In the genomic region with DNA sequence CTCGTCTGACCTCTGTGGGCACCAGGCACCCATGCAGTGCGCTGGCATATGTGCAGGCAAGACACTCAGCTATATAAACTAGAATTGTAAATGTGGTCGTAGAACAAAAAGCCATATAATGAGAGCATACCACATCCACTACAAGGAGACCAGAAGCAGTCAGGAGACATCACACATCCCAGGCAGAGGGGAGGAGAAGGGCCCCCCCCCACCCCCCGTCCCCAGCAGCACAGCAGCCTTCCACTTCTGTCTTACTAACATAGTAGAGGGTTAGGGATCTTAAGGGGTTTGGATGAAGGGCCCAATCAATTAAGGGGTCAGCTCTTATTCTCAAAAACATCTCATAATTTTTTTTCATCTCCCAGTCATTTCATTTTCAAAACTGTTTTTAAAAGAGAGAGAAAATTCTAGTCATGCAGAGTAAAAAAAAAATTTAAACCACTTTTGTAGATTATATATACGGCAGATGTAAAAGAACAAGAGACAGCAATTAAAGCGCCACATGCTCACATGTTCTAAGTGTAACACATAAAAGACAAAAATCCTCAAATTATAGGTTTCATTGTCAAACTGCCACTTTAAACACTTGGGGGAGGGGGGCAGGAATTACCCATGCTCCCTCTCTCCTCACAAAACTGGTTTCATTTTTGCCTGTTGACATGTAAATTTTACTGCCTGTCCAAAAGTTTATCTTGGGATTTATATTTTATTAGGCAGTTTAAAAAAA, we compare ENCODE assay signal across 18 mouse cellular contexts.
DNase-seq lines count a peak whose midpoint lies in the region; ATAC-seq and TF ChIP-seq lines count a peak whose summit lies in the region.
"Had no signal": no experiment of that assay in that cellular context is flagged by ENCODE, and none has a peak within 500 bp of the region (broad histone marks: within the 10 kb centered on the region; RNA-seq: fewer than 3 reads in every experiment).

No protein-coding gene starts in this region.

- H3K27me3 ChIP-seq in forebrain, embryonic 10.5 days (ENCODE audit: poor library complexity, severe bottlenecking) = no peaks in the 10 kb centered on the region
- no peaks in the 10 kb centered on the region for H3K27me3 ChIP-seq in forebrain, embryonic 11.5 days (ENCODE audit: control insufficient read depth, insufficient read depth, low read length)
- H3K27me3 ChIP-seq in lung, embryonic 15.5 days = no peaks in the 10 kb centered on the region
- H3K27me3 ChIP-seq in lung, postnatal 0 days (replicated peaks; ENCODE audit: insufficient read depth, low read length) = no peaks in the 10 kb centered on the region
- no peaks in the 10 kb centered on the region for H3K27me3 ChIP-seq in forebrain, embryonic 16.5 days (replicated peaks; ENCODE audit: control insufficient read depth, insufficient read depth, low read length)
- H3K27me3 ChIP-seq in myocyte (ENCODE audit: control insufficient read depth, insufficient read depth, insufficient read length) = peaks cover 33% of the 10 kb centered on the region

- WGBS in forebrain, embryonic 10.5 days = 81% methylated on average over 6 of the region's 6 CpGs
- WGBS in forebrain, embryonic 11.5 days = 82% methylated on average over 6 of the region's 6 CpGs
- WGBS in lung, embryonic 15.5 days = 74% methylated on average over 6 of the region's 6 CpGs
- 83% methylated on average over 6 of the region's 6 CpGs for WGBS in lung, postnatal 0 days
- WGBS in forebrain, embryonic 16.5 days = 57% methylated on average over 6 of the region's 6 CpGs

- no peak for TF ChIP-seq EP300 in lung, postnatal 0 days (IDR thresholded peaks at IDR 0.05)

- intact Hi-C loops in heart, postnatal 14 days (cut with DNase I) = no loop called here

- H3K36me3 ChIP-seq in forebrain, embryonic 10.5 days (replicated peaks) = no peaks in the 10 kb centered on the region
- no peaks in the 10 kb centered on the region for H3K36me3 ChIP-seq in forebrain, embryonic 11.5 days (ENCODE audit: control insufficient read depth, insufficient read depth, low read length)
- no peaks in the 10 kb centered on the region for H3K36me3 ChIP-seq in lung, embryonic 15.5 days
- no peaks in the 10 kb centered on the region for H3K36me3 ChIP-seq in lung, postnatal 0 days (ENCODE audit: insufficient read depth, low read length)
- H3K36me3 ChIP-seq in forebrain, embryonic 16.5 days (ENCODE audit: control insufficient read depth, insufficient read depth) = no peaks in the 10 kb centered on the region
- no peaks in the 10 kb centered on the region for H3K36me3 ChIP-seq in myocyte (ENCODE audit: control insufficient read depth, insufficient read depth)
- H3K36me3 ChIP-seq: midbrain, embryonic 12.5 days had no signal

- H3K27ac ChIP-seq in forebrain, embryonic 10.5 days = 0 out of 2 replicates have a peak overlapping the region, but pooled peaks have one; percentile 3
- no peak overlapping the region for H3K27ac ChIP-seq in forebrain, embryonic 11.5 days (ENCODE audit: low read depth, low read length)
- H3K27ac ChIP-seq in lung, embryonic 15.5 days = peak overlapping the region; percentile 19; the same call in 1 of the 2 replicates
- no peak overlapping the region for H3K27ac ChIP-seq in lung, postnatal 0 days (ENCODE audit: low read length)
- peak overlapping the region; percentile 88 for H3K27ac ChIP-seq in forebrain, embryonic 16.5 days (ENCODE audit: low read length)
- H3K27ac ChIP-seq: hindbrain, embryonic 14.5 days; left cerebral cortex, adult 2 months; macrophage; midbrain, embryonic 12.5 days had no signal

- TF ChIP-seq CTCF in lung, postnatal 0 days (IDR thresholded peaks at IDR 0.05) = no peak

- no peaks in the 10 kb centered on the region for H3K79me2 ChIP-seq in myocyte (ENCODE audit: control insufficient read depth, insufficient read depth)

- no peak for DNase-seq in forebrain, embryonic 10.5 days (ENCODE audit: extremely low spot score, low spot score)
- DNase-seq in forebrain, embryonic 11.5 days (ENCODE audit: low spot score) = no peak
- no peak for DNase-seq in lung, postnatal 0 days (ENCODE audit: low spot score)
- DNase-seq in thymus, postnatal 36 days = no peak
- DNase-seq in heart, postnatal 14 days = no peak
- DNase-seq: cerebellum, postnatal 10 days; embryo, embryonic 11 days; heart, adult 18-20 months; lung, adult 2 months; retina, postnatal 1 day; thymus, adult 18-20 months had no signal

- H3K9me3 ChIP-seq in forebrain, embryonic 10.5 days = no peaks in the 10 kb centered on the region
- no peaks in the 10 kb centered on the region for H3K9me3 ChIP-seq in forebrain, embryonic 11.5 days (ENCODE audit: control insufficient read depth, low read length)
- H3K9me3 ChIP-seq in lung, embryonic 15.5 days = no peaks in the 10 kb centered on the region
- H3K9me3 ChIP-seq in lung, postnatal 0 days (ENCODE audit: low read length) = no peaks in the 10 kb centered on the region
- no peaks in the 10 kb centered on the region for H3K9me3 ChIP-seq in forebrain, embryonic 16.5 days (ENCODE audit: control insufficient read depth, low read length)
- H3K9me3 ChIP-seq: midbrain, embryonic 12.5 days had no signal

- H3K4me3 ChIP-seq in forebrain, embryonic 10.5 days = no peak overlapping the region
- no peak overlapping the region for H3K4me3 ChIP-seq in forebrain, embryonic 11.5 days (ENCODE audit: low read depth, low read length)
- H3K4me3 ChIP-seq in lung, embryonic 15.5 days = no peak overlapping the region
- H3K4me3 ChIP-seq in lung, postnatal 0 days (ENCODE audit: low read depth, low read length) = no peak overlapping the region
- no peak overlapping the region for H3K4me3 ChIP-seq in forebrain, embryonic 16.5 days (replicated peaks; ENCODE audit: low read length)
- no peak overlapping the region for H3K4me3 ChIP-seq in myocyte
- H3K4me3 ChIP-seq: left cerebral cortex, adult 2 months; midbrain, embryonic 12.5 days had no signal

- no peak for ATAC-seq in forebrain, embryonic 11.5 days (replicated peaks; ENCODE audit: low FRiP score)
- no peak for ATAC-seq in lung, embryonic 15.5 days (ENCODE audit: borderline replicate concordance, extremely low read depth, low FRiP score, low TSS enrichment)
- ATAC-seq in lung, postnatal 0 days = no peak
- peak; percentile 77 for ATAC-seq in forebrain, embryonic 16.5 days

- TF ChIP-seq POLR2A in myocyte (IDR thresholded peaks at IDR 0.05; ENCODE audit: insufficient read length, low read depth) = no peak

- no peak overlapping the region for H3K4me2 ChIP-seq in forebrain, embryonic 11.5 days (ENCODE audit: low read depth, low read length, severe bottlenecking)
- H3K4me2 ChIP-seq in lung, embryonic 15.5 days = no peak overlapping the region
- H3K4me2 ChIP-seq in lung, postnatal 0 days (replicated peaks; ENCODE audit: low read depth, low read length) = no peak overlapping the region
- H3K4me2 ChIP-seq in forebrain, embryonic 16.5 days (ENCODE audit: low read length) = no peak overlapping the region
- H3K4me2 ChIP-seq in myocyte (ENCODE audit: low read depth) = peak overlapping the region; percentile 1
- H3K4me2 ChIP-seq: hindbrain, embryonic 14.5 days; midbrain, embryonic 12.5 days had no signal

- H3ac ChIP-seq in myocyte (ENCODE audit: control insufficient read depth, insufficient read length) = no peak overlapping the region

- no peak overlapping the region for H3K9ac ChIP-seq in forebrain, embryonic 11.5 days (ENCODE audit: low read length)
- H3K9ac ChIP-seq in lung, embryonic 15.5 days = no peak overlapping the region
- H3K9ac ChIP-seq in lung, postnatal 0 days (replicated peaks; ENCODE audit: low read depth) = no peak overlapping the region
- H3K9ac ChIP-seq in forebrain, embryonic 16.5 days (replicated peaks; ENCODE audit: low read depth, low read length) = no peak overlapping the region
- H3K9ac ChIP-seq: hindbrain, embryonic 14.5 days; midbrain, embryonic 12.5 days had no signal

- peaks cover 74% of the 10 kb centered on the region for H3K4me1 ChIP-seq in forebrain, embryonic 10.5 days
- H3K4me1 ChIP-seq in forebrain, embryonic 11.5 days (replicated peaks; ENCODE audit: control insufficient read depth, insufficient read depth, low read length) = 0 out of 2 replicates have a peak, but pooled peaks cover 6% of the 10 kb centered on the region
- H3K4me1 ChIP-seq in lung, embryonic 15.5 days = peaks cover 64% of the 10 kb centered on the region
- no peaks in the 10 kb centered on the region; the same call in 1 of the 2 replicates for H3K4me1 ChIP-seq in lung, postnatal 0 days (ENCODE audit: insufficient read depth, low read depth, low read length)
- H3K4me1 ChIP-seq in forebrain, embryonic 16.5 days (replicated peaks; ENCODE audit: control insufficient read depth, insufficient read depth, low read length) = peaks cover 24% of the 10 kb centered on the region

TF ChIP-seq in myocyte, 11 proteins besides CTCF, POLR2A, EP300 and RAD21:
- TF ChIP-seq POLR2AphosphoS2 (IDR thresholded peaks at IDR 0.05; ENCODE audit: insufficient read length, low read depth) (no peak), MYOG (IDR thresholded peaks at IDR 0.05; ENCODE audit: control insufficient read depth in 1 of 3, insufficient read depth in 1 of 3, insufficient read length in 2 of 3, low read depth in 2 of 3) (no peak)

Comparison
In these comparisons a context has a peak if more than half of its experiments do, and no peak if none do; other contexts are left out.
1. H3K27ac ChIP-seq: peak in forebrain, embryonic 10.5 days (single experiment), lung, embryonic 15.5 days (single experiment) and forebrain, embryonic 16.5 days (single experiment); none in forebrain, embryonic 11.5 days (single experiment) and lung, postnatal 0 days (single experiment).